Mouse (Mus musculus) megakaryocyte, embryonic 14.5 days (primary cell): ENCODE data around the gene Hk2. TPM values are rescaled to one million over a fixed set of nuclear protein-coding genes. Genes with fewer than 3 reads are reported as not detected.

Experiments used
- H3K27me3 ChIP-seq: replicated peaks from 2 replicates; pipeline ENCODE3; 2012; ENCODE audit warnings: inconsistent platforms
- H3K36me3 ChIP-seq: replicated peaks from 2 replicates; pipeline ENCODE3; 2012; ENCODE audit warnings: low read length, inconsistent platforms, mixed read lengths
- H3K4me1 ChIP-seq: 2 replicates; pipeline ENCODE4 v1.6.1; 2012; ENCODE audit warnings: inconsistent platforms
- H3K4me3 ChIP-seq: replicated peaks from 2 replicates; pipeline ENCODE3; 2012; ENCODE audit warnings: moderate library complexity, mild to moderate bottlenecking, inconsistent platforms
- H3K9me3 ChIP-seq: 2 replicates; pipeline ENCODE4 v1.6.1; 2012; ENCODE audit warnings: inconsistent platforms
- FLI1 ChIP-seq: IDR thresholded peaks from 2 replicates; pipeline ENCODE4 v1.6.1; 2012; ENCODE audit warnings: low read length, inconsistent platforms, mixed read lengths
- GATA1 ChIP-seq: IDR thresholded peaks from 3 replicates; pipeline ENCODE4 v1.6.1; 2012; ENCODE audit warnings: mixed read lengths, low read length, inconsistent platforms, borderline replicate concordance
- polyA plus RNA-seq: library from polyadenylated mRNA; stranded (reverse); fragments of >175 nt; gene quantifications from 2 replicates; pipeline ENCODE4 v1.2.3, GENCODE M21; 2012; ENCODE audit warnings: low replicate concordance; ENCODE audit not compliant: insufficient read depth

Hk2 gene
- polyA plus RNA-seq, 1 experiment, result 8.6 TPM

DNA sequence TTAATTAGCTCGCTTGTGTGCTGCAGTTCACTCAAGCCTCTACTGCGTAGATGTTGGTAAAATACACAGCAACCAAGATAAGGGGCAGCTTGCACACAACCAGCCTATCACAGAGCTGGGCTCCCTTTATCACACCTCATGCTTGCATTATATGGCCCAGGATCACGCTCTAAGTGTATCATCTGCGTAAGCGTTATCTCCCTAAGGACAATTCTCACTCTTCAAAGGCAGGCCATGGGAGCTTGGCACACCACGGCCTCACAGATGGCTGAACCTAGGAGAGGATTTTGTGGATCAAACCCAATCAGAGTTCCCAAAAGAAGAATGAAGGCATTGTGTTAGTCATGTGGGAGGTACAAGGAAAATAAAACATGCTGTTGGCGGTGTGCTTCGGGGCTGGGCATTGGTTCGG lies 17.4 kb downstream of the Hk2 start:
- no peak for TF ChIP-seq GATA1
- TF ChIP-seq FLI1, result no peak
- Histone ChIP-seq H3K4me1 (peaks cover 78% of the 10 kb centered on the region), H3K36me3 (peaks cover 77% of the 10 kb centered on the region), H3K9me3 (no peaks in the 10 kb centered on the region), H3K4me3 (no peak overlapping the region), H3K27me3 (no peaks in the 10 kb centered on the region)

DNA sequence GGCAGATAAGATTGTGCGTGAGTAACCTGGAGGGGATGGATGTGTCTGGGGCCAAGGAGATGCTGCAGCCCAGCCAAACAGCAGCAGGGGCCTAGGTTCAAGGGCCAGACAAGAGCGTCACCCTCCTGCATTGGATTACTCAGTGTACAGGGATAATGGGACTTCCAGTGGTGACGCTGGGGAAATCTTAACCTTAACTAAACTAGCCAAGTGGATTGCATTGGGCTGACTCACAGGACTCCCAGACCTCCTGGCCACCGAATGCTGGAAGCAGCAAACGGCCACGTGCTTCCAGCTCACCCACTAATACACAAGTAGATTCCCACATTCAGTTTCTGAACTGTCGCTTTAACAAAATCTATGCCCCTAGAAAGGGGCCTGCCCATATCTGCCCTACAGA lies 18.0 kb downstream of the Hk2 start:
- H3K9me3 ChIP-seq, result no peaks in the 10 kb centered on the region
- H3K4me1 ChIP-seq, result peaks cover 78% of the 10 kb centered on the region
- no peak overlapping the region for H3K4me3 ChIP-seq
- peaks cover 78% of the 10 kb centered on the region for H3K36me3 ChIP-seq
- TF ChIP-seq FLI1 (no peak), GATA1 (no peak)
- no peaks in the 10 kb centered on the region for H3K27me3 ChIP-seq

DNA sequence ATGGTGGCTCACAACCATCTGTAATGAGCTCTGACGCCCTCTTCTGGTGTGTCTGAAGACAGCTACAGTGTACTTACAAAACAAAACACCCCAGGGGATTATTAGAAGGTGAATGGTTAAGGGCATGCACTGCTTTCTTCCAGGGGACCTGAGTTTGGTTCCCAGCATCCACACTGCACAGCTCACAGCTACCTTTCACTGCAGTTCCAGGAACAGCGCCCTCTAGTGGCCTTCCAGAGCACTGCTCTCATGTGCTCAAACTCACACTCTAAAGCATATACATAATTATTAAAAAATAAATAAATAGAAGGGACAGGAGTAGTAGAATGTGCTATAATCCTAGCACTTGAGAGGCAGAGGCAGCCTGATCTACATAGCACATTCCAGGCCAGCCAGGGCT lies 18.9 kb downstream of the Hk2 start:
- Histone ChIP-seq H3K27me3 (no peaks in the 10 kb centered on the region), H3K4me1 (peaks cover 78% of the 10 kb centered on the region), H3K36me3 (peaks cover 85% of the 10 kb centered on the region), H3K9me3 (no peaks in the 10 kb centered on the region), H3K4me3 (no peak overlapping the region)
- no peak for TF ChIP-seq GATA1

DNA sequence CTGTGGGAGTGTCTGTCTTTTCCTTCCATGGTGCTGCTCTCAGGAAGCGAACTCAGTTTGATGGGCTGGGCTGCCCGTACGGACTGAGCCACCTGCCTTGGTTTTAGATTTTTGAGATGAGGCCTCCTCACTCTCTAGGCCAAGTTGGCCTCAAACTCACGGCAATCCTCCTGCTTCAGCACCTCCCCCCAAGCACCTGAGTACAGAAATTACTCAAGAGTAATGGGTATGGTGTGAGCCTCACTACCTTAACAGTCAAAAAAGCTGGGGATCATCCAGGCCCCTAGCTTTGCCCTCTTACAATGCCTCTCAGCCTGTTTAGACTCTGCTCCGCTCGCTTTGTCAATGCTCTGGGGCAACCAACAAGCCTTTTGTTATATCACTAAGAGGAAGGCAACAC lies 19.5 kb downstream of the Hk2 start:
- Histone ChIP-seq H3K4me1 (peaks cover 77% of the 10 kb centered on the region), H3K4me3 (no peak overlapping the region), H3K27me3 (no peaks in the 10 kb centered on the region), H3K36me3 (peaks cover 85% of the 10 kb centered on the region), H3K9me3 (peaks cover 2% of the 10 kb centered on the region)
- TF ChIP-seq FLI1, result no peak
- TF ChIP-seq GATA1, result no peak

DNA sequence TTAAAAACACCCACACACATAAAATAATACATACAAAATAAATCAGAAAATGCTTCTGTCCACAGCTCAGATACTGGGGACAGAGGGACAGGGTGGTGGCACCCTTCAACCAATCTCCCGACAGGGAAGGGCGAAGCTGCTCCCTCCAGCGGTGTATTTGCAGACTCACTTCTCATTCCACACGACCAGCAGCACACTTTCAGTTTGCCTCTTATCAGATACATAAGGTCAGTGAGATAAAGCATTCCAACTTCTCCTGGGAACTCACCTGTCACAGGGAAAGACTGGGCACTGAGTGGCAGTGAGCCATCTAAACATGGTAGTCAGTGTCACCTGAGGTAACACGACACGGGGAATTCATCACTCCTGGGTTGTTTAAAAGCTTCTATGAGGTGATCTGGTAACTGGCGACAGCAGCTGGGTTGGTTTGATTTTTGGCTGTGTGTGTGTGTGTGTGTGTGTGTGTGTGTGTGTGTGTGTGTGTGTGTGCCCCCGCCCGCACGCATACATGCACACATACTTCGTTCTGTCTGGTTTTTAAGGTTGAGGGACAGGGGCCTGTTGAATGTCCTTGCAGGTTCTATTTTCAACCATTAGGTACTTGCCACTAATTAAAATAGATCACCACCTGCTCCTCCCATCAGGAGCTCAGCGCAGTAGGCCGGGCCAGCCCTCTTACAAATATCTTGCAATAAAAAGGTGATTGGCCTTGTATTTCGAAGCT lies 20.5 kb downstream of the Hk2 start:
- H3K4me1 ChIP-seq, result peaks cover 83% of the 10 kb centered on the region
- H3K4me3 ChIP-seq, result peak overlapping the region; percentile 82
- peaks cover 4% of the 10 kb centered on the region for H3K9me3 ChIP-seq
- no peak for TF ChIP-seq GATA1
- TF ChIP-seq FLI1, result no peak
- peaks cover 84% of the 10 kb centered on the region for H3K36me3 ChIP-seq
- no peaks in the 10 kb centered on the region for H3K27me3 ChIP-seq

DNA sequence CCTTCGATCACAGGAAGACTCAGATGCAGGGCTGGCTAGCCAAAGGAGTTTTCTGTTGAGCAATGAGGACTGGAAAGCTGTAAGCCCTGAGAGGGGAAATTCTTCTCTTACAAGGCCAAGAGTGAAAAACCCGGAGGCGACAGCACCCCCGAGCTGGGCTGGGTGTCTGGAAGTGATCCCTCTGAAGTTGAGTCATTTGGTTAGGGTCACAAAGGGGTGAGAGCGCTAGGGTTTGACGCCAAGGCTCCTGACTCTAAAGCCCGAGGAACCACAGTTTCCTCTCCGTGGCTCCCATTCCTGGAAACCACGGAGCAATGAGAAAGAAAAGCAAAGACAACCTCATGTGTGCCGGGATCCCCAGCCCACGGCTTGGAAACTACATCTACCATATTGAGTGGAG lies 21.2 kb downstream of the Hk2 start:
- Histone ChIP-seq H3K4me3 (peak overlapping the region; percentile 85), H3K36me3 (peaks cover 84% of the 10 kb centered on the region), H3K4me1 (peaks cover 87% of the 10 kb centered on the region)

DNA sequence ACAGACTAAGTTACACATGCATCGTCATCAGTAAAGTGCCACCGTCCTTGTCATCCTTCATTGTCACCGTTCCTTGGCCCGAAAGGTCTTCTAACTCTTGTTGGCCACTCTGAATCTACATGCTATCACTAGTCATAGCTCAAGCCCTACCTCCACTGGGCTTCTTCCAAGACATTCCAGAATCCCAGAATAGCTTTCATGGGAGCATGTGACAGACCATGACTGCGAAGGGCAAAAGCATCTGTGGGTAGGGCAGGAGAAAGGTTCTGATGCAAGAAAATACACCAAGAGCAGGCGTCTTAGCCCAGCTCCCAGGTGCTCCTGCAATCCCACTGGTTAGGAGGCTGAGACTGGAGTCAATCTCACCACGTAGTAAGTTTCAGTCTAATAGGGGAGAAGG lies 22.5 kb downstream of the Hk2 start:
- peaks cover 89% of the 10 kb centered on the region for H3K4me1 ChIP-seq
- peak overlapping the region; percentile 40 for H3K4me3 ChIP-seq
- H3K27me3 ChIP-seq, result no peaks in the 10 kb centered on the region
- TF ChIP-seq FLI1, result no peak
- TF ChIP-seq GATA1, result no peak
- peaks cover 78% of the 10 kb centered on the region for H3K36me3 ChIP-seq
- peaks cover 4% of the 10 kb centered on the region for H3K9me3 ChIP-seq

More for the DNA sequence above, 21.2 kb downstream of the Hk2 start:
- TF ChIP-seq FLI1, result no peak
- no peak for TF ChIP-seq GATA1
- peaks cover 4% of the 10 kb centered on the region for H3K9me3 ChIP-seq
- H3K27me3 ChIP-seq, result no peaks in the 10 kb centered on the region

DNA sequence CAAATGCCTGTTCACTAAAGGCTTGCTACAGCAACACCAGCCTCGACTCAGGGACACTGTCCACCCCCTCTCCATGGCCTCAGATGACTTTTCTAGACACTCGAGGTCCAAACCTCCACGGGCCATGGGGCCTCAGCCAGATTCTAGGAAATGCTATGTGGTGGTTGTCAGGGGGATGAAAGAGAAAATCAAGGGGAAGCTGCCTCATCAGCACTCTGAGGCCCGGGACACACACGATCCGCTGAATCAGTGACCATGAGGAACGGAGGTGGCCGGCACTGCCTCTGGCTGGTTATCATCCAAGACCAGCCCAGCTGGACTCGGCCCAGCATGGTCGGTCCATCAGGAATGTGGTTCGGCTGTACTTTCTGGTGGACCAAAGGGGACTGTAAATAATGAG lies 23.2 kb downstream of the Hk2 start:
- no peak for TF ChIP-seq GATA1
- no peak for TF ChIP-seq FLI1
- Histone ChIP-seq H3K9me3 (peaks cover 4% of the 10 kb centered on the region), H3K27me3 (no peaks in the 10 kb centered on the region), H3K36me3 (peaks cover 78% of the 10 kb centered on the region), H3K4me1 (peaks cover 91% of the 10 kb centered on the region), H3K4me3 (peak overlapping the region; percentile 38)

DNA sequence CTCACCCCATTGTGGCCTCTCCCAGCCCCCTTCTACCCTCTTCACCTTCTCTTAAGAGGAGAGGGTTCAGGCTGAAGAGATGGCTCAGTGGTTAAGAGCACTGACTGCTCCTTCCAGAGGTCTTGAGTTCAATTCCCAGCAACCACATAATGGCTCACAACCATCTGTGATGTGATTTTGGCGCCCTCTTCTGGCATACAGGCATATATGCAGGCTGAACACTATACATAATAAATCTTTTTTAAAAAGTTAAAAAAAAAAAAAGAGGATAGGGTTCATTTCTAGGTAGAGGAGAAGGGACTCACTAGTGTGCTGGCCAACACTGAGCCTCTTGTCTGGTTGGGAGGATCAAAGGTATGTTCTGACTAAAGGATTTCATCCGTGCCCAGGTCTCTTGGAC lies 24.2 kb downstream of the Hk2 start:
- H3K27me3 ChIP-seq, result no peaks in the 10 kb centered on the region
- H3K9me3 ChIP-seq, result peaks cover 4% of the 10 kb centered on the region
- H3K4me1 ChIP-seq, result peaks cover 97% of the 10 kb centered on the region
- H3K4me3 ChIP-seq, result no peak overlapping the region
- H3K36me3 ChIP-seq, result peaks cover 76% of the 10 kb centered on the region
- TF ChIP-seq FLI1 (no peak), GATA1 (no peak)

DNA sequence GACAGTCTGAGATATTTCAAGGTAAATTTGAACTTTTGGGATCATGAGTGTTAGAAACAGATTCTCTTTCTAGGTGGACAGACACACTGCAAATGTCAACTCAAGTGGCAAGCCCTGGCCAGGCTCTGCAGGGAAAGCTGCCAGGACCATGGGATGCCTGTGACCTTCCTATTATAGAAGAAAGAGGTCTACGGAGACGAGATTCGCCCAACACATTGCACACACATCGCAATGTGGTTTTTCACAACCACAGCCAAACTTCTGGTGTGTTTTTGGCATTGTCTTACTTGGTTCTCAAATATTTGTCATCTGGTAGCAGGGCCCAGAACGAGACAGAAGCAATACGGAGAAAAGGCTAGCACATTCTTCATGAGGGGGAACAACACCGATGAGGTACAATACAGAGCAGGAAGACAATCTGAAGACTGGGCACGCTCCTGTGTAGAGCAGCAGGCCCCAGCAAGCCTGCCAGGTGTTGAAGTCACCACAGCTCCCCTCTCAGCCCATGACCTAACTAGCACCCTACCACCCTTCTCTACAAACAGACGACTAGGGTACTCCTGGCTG lies 26.1 kb downstream of the Hk2 start:
- Histone ChIP-seq H3K27me3 (no peaks in the 10 kb centered on the region), H3K36me3 (peaks cover 81% of the 10 kb centered on the region), H3K9me3 (peaks cover 4% of the 10 kb centered on the region), H3K4me3 (no peak overlapping the region), H3K4me1 (peaks cover 98% of the 10 kb centered on the region)
- TF ChIP-seq GATA1, result no peak
- no peak for TF ChIP-seq FLI1
